Mouse (Mus musculus): Measurements from ENCODE around the gene Apoc1. TPM values are rescaled to one million over a fixed set of nuclear protein-coding genes. Genes with fewer than 3 reads are reported as not detected.

Apoc1 gene
- total RNA-seq (2021) = 1 to 10 TPM; 3.1 to 3.3 TPM

DNA sequence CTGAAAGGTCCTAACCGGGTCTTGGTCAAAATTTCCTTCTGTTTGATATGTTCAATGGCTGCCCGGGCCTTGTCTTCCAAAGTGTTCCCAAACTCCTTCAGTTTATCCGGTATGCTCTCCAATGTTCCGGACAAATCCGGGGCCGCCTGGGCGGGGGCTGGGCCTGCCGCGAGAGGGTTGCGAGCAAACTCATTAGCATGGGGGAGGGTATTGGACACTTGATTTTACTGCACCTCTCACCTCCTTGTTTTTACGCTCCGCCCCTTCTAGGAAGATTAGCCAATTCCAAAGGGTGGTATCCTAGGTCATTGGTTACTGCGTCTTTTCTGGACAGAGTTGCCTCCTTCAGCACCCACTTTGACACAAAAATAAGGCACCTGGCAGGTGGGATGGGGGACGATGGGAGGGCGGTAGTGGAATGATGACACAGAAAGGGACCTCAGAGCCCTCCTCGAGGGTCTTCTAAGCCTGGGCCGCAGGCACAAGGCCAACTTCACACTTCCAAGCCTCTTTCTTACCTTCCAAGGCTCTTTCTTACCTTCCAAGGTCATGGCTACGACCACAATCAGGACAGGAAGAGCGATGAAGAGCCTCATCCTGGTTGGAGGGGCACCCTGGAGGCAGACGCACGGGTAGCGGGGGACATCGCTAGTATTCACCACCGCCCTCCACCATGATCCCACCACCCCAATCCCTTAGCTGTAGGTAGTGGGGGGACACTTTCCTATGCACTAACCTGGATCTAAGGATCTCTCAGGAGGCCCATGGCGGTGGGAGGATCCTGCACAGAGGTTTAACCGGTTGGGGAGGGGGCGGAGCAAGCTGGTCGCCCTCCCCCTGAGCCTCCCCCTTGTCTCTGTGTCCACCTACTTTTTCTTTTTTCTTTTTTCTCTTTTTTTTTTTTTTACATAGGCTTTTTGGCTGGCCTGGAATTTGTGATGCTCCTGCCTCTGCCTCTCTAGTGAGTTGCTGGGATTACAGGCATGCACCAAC lies at the start of gene Apoc1:
Apoc1 (minus strand) TSS at position 788 of the 993 bp plus-strand sequence.
- intact Hi-C loops (cut with DNase I) = no loop called here
- no peak for DNase-seq (ENCODE audit: extremely low spot score in 1 of 2, low spot score in 2 of 2)

DNA sequence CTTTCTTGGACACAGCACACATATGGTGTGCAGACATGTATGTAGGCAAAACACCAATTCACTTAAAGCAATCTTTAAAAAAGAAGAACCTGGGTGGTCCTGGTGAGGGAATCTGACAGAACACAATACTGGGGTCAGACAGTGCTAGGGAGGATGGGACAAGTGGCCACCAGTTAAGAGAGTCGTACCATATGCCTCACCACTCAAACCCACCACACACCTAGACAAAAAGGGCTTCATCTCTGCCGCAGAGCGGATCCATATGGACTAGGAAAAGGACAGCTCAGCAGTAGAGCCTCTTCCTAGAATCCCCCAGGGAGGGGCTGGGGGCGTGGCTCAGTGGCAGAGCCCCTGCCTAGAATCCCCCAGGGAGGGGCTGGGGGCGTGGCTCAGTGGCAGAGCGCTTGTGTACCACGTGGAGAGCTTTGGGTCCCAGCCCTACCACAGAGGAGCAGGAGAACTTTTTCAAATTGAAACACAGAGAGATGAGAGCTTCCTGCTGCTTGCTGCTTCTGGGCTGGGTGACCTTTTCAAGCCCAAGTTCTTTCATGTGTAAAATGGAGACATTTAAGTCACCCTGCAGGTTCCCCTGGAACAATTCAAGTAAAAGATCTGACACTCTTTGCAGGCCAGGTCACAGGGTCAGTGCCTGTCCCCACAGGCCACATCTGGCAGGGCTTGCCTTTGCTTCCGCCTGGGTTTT lies 49.0 kb upstream of the Apoc1 start:
- intact Hi-C loops (cut with DNase I) = no loop called here
- peak in 1 of 2 experiments; percentile 72 for DNase-seq (ENCODE audit: extremely low spot score in 1 of 2, low spot score in 2 of 2)

DNA sequence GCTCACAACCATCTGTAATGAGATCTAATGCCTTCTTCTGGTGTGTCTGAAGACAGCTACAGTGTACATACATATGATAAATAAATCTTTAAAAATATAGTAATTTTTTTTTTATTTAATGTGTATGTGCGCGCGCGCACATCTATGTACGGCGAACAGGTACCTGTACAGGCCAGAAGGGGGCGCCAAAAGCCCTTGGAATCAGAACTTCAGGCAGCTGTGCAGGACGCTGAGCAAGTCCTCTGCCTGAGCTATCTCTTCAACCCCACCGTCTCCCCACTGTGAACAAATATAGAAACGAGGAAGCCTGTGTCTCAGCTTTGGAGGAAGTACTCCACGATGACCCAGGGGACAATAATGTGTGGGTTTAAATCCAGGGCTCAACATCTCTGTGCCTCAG lies 47.8 kb upstream of the Apoc1 start:
- intact Hi-C loops (cut with DNase I) = no loop called here
- peak in 1 of 2 experiments; percentile 65 for DNase-seq (ENCODE audit: extremely low spot score in 1 of 2, low spot score in 2 of 2)

DNA sequence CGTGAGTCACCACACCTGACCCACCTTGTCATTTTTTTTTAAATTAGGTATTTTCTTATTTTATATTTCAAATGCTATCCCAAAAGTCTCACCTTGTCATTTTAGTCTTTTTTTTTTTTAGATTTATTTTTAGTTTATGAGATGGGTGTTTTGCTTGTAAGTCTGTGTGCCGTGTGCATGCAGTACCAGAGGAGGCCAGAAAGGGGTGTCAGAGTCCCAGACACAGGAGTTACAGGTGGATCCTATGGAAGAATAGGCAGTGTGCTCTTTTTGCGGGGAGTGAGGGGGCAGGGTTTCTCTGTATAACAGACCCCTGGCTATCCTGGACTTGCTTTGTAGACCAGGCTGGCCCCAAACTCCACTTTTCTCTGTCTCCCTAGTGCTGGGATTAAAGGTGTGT lies 46.3 kb upstream of the Apoc1 start:
- no peak for DNase-seq (ENCODE audit: extremely low spot score in 1 of 2, low spot score in 2 of 2)
- intact Hi-C loops (cut with DNase I) = no loop called here

DNA sequence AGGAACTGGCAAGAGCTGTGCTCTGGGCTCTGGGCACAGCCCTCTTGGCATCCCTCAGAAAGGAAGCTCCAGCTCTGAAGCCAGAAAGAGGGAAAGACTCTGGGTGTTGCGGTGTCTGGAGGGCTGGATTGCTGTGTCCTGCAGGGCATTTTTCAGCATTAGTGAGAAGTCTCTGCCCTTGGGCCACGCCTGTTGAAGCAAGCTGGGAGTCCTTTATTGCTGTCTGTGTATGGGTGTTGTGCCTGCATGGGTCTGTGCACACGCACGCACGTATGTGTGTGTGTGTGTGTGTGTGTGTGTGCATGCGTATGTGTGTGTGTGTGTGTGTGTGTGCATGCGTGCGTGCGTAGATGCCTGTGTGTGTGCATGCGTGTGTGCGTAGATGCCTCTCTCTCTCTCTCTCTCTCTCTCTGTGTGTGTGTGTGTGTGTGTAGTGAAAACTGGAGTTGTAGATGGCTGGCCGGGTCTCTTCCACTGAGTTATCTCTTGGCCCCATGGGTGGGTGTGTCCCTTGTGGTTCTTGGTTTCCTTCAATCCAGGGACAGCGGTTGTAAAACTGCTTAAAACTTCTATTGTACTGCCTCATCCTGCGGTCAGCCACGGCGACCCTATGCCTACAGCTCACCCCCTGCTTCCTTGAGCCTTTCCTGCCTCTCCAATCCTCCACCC lies 44.1 kb upstream of the Apoc1 start:
- DNase-seq (ENCODE audit: extremely low spot score in 1 of 2, low spot score in 2 of 2) = no peak
- intact Hi-C loops (cut with DNase I) = no loop called here

DNA sequence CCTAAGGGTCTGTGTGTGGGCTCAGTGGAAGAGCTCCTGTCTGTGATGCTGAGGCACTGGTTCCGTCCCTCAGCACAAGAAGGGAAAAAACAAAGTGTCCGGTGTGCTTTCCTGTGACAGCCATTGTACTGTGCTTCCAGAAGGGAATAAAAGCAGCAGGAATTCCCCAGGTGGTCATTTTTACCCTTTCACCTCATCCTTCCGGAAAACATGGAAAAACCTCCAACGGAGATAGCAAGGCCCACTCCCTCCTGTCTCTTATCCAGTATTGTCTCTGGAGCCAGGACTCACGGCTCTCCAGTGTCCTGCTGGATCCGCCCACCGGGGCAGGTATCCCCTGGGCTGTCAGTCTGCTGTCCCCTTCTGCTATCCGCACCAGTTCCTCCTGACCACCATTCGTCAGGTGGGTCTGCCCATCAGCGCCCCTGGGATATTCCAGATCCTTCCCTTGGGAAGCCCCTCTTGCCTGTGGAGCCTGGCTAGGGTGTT lies 41.8 kb upstream of the Apoc1 start:
- intact Hi-C loops (cut with DNase I) = no loop called here
- DNase-seq (ENCODE audit: extremely low spot score in 1 of 2, low spot score in 2 of 2) = no peak

DNA sequence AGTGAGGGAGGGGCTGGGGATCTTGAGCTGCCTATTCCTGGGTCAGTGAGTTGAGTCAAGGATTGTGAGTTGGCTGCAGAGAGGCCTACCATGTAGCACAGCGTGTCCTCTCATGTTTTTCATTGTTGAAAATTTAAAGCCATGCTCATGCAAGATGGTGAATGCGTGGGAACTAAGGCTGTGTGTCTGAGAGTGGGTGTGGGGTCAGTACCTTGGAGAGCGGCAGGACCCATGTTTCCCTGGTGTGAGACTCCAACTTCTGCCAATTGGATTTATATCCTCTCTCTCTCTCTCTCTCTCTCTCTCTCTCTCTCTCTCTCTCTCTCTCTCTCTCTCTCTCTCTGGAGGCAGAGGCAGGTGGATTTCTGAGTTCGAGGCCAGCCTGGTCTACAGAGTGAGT lies 34.1 kb upstream of the Apoc1 start:
- DNase-seq (ENCODE audit: extremely low spot score in 1 of 2, low spot score in 2 of 2) = no peak
- intact Hi-C loops (cut with DNase I) = no loop called here

DNA sequence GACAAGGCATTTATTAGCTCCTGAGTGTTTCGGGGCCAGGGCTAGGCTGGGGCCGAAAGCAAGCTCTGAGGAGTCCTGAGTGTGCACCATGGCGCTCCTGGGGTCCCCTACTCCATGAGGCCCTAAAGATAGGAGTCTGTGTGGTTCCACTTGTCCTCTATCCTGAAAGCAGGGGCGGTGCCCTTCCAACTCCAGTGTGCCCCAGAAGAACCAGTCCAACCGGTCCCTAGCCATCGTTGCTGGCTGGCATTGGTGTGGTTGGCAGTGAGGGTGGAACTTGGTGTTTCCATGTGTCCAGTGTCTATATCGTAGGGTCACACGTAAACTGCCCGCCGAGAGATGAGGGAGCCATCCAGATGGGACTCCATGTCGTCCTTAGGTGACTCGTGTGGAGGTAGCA lies 31.7 kb upstream of the Apoc1 start:
- intact Hi-C loops (cut with DNase I) = no loop called here
- DNase-seq (ENCODE audit: extremely low spot score in 1 of 2, low spot score in 2 of 2) = no peak

DNA sequence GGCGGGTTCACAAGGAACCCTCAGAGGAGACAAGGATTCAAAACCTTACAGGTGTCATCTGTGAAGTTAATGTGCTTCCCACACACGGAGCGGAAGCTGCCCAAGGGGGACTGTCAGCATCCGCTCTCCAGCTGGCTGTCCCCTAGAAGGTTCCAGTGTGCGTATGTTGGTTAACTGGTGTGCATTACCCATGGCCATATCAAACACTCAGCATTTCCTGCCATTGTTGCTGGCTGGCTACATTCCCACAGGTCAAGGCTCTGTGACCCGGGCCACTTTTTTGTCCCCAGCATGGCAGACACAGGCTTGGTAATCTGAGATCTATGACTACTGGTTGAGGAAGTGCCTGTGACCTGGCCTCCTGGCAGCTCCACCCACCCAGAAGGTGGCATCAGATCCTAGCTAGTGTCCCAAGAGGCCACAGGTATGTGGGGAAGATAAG lies 30.3 kb upstream of the Apoc1 start:
- intact Hi-C loops (cut with DNase I) = no loop called here
- peak in 1 of 2 experiments; percentile 71 for DNase-seq (ENCODE audit: extremely low spot score in 1 of 2, low spot score in 2 of 2)

DNA sequence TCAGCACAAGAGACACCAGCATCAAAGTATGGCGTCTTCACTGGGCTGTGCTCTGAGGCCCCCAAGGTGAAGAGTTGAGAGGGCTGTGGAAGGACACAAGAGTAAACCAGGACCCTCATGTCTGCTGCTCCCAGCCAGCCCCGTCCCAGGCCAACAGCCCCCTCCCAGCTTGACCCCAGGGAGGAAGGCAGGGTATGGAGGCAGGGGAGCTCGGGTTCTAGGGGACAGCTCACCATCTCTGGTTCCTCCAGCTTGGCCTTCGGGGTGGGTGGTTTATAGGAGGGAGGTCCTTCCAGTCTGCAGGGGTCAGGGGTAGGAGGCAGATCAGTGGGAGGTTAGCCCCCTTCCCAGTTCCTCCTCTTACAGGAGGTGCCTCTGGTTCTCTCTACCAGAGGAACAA lies 26.7 kb upstream of the Apoc1 start:
- intact Hi-C loops (cut with DNase I) = no loop called here
- no peak for DNase-seq (ENCODE audit: extremely low spot score in 1 of 2, low spot score in 2 of 2)

DNA sequence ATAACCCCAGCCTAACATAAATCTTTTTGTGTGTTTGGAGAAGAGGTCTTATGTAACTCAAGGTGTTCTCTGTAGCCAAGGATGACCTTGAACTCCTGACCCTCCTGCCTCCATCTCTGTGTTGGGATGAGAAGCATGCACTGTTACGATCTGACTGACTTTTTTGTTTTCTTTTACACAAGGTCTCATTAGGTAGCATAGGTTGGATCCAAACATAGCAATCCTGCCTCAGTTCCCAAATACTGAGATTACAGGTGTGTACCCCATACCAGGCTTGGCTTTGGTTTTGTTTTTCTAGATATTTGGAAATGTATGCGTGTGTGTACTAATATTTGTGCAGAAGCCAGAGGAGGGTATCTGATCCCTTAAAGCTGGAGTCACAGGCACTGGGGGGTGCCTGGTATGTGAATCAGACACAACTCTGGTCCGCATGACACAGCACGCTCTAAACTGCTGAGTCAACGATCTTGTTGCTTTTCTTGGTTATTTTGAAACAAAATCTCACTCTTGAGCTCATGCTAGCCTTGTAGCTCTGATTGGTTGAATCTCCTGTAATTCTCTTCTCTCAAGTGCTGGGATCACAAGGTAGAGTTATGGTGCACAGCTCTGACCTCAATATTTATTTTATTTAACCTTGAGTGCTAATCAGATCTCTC lies 26.0 kb upstream of the Apoc1 start:
- DNase-seq (ENCODE audit: extremely low spot score in 1 of 2, low spot score in 2 of 2) = no peak
- intact Hi-C loops (cut with DNase I) = no loop called here

DNA sequence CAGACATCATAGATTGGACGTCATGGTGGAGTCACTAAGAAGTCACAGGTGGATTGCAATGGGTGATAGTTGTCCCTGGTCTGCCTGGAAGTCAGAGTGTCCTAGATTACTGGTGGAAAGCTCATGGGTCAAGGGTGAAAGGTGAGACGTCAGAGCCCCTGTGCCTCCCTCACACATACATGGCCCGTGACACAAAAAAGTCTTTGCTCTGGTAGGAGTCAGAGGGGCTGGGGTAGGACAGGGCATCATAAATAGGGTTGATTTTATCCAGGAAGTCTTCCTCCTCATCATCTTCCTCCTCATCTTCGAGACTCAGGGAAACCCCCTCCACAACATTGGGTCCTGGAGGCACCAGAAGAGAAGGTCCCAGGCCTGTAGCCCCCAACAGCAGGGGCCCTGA lies 24.9 kb upstream of the Apoc1 start:
- intact Hi-C loops (cut with DNase I) = no loop called here
- no peak for DNase-seq (ENCODE audit: extremely low spot score in 1 of 2, low spot score in 2 of 2)

DNA sequence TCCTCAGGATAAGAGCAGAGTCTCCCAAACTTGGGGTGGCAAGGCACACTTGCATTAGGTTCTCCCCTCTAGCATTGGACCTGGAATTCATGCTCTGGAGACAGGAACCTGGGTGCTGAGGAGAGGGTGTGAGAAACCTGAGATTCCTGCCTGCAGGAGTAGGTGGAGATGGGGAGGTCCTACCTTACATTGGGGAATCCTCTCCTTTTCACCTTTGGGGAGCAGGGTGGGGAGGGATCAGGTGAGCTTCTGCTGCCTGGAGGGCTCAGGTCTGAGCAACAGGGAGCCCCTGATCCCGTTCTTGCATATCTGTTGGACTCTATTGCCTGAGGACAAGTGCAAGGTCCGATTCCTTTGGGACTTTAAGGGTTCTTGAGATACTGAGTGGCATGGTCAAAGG lies 24.4 kb upstream of the Apoc1 start:
- intact Hi-C loops (cut with DNase I) = no loop called here
- DNase-seq (ENCODE audit: extremely low spot score in 1 of 2, low spot score in 2 of 2) = no peak

DNA sequence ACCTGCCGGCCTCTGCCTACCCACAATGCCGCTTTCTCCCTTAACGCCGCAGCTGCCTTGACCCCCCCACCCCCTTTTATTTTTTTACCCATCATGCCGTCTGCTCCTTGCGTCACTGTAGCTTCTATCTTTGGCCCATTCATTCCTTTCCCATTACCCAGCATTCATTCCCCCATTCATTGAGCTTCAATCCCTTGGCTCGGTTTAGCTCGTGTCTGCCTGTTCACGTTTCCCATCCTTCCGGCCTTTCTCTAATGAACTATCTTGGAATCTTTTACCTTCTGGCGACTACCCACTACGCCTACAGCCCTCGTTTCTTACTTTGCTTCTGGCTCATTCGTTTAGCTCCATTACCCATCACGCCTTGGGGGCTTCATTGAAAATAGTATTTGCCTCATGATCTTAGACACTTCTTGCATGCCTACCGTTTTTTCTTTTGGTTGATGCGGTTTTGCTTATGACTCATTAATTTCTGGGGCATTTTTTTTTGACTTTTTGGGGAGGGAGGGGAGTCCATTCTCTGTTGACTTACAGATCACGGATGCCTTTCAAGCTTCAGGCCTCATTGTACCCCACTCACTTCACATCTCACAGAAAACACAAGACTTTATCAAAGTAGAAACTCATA lies 23.7 kb upstream of the Apoc1 start:
- DNase-seq (ENCODE audit: extremely low spot score in 1 of 2, low spot score in 2 of 2) = no peak
- intact Hi-C loops (cut with DNase I) = no loop called here

DNA sequence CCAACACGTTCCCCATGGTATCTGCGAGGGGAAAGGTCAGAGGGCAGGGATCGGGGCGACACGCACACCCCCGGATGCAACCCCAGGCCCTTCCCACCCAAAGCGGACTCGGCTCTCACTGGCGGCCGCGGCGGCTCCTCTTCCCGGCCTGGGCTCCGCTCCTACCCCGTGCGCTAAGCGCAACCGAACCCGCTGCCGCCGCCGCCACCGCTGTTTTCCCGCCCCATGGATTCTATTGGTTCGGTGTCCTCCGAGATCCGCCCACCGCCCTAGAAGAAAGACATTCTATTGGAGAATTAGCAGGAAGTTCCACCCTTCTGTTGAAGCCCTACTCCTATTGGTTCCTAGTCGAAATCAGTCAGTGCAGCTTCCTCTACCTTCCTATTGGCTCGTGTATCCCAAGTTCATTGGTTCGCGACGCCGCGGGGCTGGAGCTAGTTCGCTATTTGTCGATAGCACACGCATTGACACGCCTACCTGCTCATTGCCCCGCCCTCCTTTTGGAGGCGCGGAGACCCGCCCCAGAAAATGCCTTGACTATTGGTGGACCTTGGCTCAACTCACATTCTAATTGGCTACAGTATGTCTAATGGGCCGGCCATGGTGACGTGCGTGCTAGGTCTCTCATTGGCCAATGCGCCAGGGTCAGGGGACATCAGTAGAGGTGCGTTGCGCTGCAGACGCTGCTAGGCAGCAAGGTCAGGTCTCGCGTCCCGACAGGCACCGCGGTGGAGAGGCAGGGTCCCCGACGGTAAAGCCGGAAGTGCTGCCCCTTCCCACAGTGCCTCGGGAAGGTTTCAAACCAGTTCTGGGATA lies 23.0 kb upstream of the Apoc1 start, which contains the start of gene Tomm40:
Tomm40 (minus strand) TSS at position 200 of the 816 bp plus-strand sequence.
- peak; percentile 100 for DNase-seq (ENCODE audit: extremely low spot score in 1 of 2, low spot score in 2 of 2)
- intact Hi-C loops (cut with DNase I) = no loop called here

DNA sequence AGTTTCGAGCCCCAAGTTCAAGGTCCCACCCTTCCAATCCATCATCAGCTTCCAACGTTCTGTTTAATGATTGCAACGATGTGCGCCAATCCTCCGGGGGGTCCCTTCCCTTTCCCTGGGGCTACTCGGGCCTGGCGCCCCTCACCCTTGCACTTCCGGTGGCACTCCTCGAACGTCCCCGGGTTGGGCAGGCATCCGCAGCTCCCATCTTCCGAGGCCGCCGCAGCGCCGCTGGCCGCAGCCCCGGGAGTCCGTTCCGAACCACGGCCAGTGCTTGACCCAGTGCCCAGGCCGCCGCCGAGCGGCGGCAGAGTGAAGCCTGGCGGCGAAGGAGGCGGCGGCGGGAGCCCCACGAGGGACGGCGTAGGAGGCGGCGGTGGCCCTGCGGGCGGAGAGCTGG lies 22.4 kb upstream of the Apoc1 start:
- intact Hi-C loops (cut with DNase I) = no loop called here
- no peak for DNase-seq (ENCODE audit: extremely low spot score in 1 of 2, low spot score in 2 of 2)

DNA sequence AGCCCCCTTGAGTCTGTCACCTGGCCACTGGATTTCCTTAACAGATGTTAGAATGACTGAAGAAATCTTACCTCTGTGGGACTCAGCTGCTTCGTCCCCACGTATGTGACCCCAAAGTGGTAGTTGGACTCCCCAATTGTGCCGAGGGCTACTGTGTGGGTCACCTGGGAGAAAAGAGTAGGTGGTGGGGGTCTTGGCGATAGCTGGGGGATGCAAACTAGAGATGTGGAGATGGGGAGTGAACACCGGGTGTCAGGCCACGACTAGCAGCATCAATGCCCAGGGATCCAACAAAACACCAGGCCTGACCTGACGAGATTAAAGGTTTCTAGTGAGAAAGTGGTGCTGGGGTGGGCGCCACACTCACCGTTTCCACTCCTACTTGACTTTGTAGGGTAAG lies 21.1 kb upstream of the Apoc1 start:
- intact Hi-C loops (cut with DNase I) = no loop called here
- DNase-seq (ENCODE audit: extremely low spot score in 1 of 2, low spot score in 2 of 2) = no peak

DNA sequence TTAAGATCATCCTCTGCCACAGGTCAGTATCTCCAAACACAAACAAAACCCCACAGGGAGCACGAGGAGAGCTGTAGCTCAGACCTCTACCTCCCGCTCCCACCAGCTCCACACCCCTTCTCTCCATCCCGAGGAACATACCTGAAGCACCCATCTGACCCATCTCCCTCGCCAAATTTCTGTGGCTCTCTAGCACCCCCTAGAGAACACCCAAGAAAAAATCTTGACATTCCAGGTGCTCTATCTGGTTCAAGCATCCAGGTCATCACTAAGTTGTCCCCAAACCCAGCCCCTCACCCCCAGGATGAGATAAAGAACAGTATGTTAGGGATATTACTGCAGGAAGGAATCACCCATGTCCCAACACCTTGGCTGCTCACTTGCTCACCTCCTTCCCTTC lies 20.7 kb upstream of the Apoc1 start:
- intact Hi-C loops (cut with DNase I) = no loop called here

More for the DNA sequence above, 20.7 kb upstream of the Apoc1 start:
- DNase-seq (ENCODE audit: extremely low spot score in 1 of 2, low spot score in 2 of 2) = no peak

All from left cerebral cortex, postnatal 10 days (tissue).